ENCODE assay signal across 8 mouse cellular contexts in the genomic region with DNA sequence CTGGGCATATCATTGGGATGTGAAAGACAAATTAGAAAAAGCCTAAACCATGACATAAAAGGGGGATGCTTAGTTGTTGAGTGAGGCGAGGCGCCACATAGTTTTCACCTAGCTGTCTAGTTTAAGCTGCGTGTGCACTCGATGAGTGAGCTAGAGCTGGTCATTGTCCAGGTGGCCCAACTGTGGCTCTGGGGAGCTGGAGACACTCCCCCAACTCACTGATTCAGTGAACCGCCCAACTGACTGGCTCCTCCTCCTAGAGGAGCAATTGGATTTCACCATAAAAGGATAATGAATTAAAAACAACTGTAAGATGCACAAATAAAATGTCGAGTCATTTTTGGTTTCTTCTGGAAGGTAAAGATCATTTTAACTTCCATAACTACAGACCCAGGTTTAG. TPM values are rescaled to one million over a fixed set of nuclear protein-coding genes. Genes with fewer than 3 reads are reported as not detected.
DNase-seq lines count a peak whose midpoint lies in the region; ATAC-seq lines count a peak whose summit lies in the region.

No protein-coding gene starts in this region.

- H3K9ac ChIP-seq in kidney, embryonic 16.5 days (replicated peaks; ENCODE audit: low read length): no peak overlapping the region; the same call in 1 of the 2 replicates
- H3K9ac ChIP-seq in heart, embryonic 14.5 days (ENCODE audit: low read length): peak overlapping the region; percentile 85; the same call in 1 of the 2 replicates

- DNase-seq in kidney, adult 11 months: no peak
- peak; percentile 64 for DNase-seq in adipocyte (ENCODE audit: low spot score)
- DNase-seq in gastrocnemius, adult 18-20 months (ENCODE audit: low spot score): no peak
- DNase-seq in gastrocnemius, postnatal 4 days (ENCODE audit: low spot score in 2 of 2): no peak
- DNase-seq in left cerebral cortex, postnatal 14 days (ENCODE audit: low spot score in 2 of 2): no peak

- H3K4me1 ChIP-seq in kidney, embryonic 16.5 days (ENCODE audit: insufficient read depth, low read length): peaks cover 13% of the 10 kb centered on the region
- H3K4me1 ChIP-seq in heart, embryonic 14.5 days (ENCODE audit: control insufficient read depth in 2 of 2, insufficient read depth in 2 of 2, low read length in 2 of 2): peaks cover 7 to 36% of the 10 kb centered on the region in 2 experiments

- peak overlapping the region; percentile 92 for H3K4me2 ChIP-seq in kidney, embryonic 16.5 days (replicated peaks; ENCODE audit: low read depth, low read length)
- H3K4me2 ChIP-seq in heart, embryonic 14.5 days (ENCODE audit: low read length): peak overlapping the region; percentile 96

- intact Hi-C loops in left cerebral cortex, postnatal 14 days (cut with DNase I): no loop called here

- H3K36me3 ChIP-seq in kidney, embryonic 16.5 days (ENCODE audit: insufficient read depth, low read length): no peaks in the 10 kb centered on the region
- no peaks in the 10 kb centered on the region for H3K36me3 ChIP-seq in heart, embryonic 14.5 days (ENCODE audit: control insufficient read depth, insufficient read depth, low read length)

- no peak overlapping the region for H3K27ac ChIP-seq in kidney, embryonic 16.5 days (ENCODE audit: low read length)
- no peak overlapping the region for H3K27ac ChIP-seq in heart, embryonic 14.5 days (replicated peaks in 1 of 2; ENCODE audit: control insufficient read depth in 1 of 2, insufficient read depth in 1 of 2, low read depth in 2 of 2, low read length in 2 of 2)

- H3K4me3 ChIP-seq in kidney, embryonic 16.5 days (ENCODE audit: low read length): peak overlapping the region; percentile 91; the same call in 1 of the 2 replicates
- peak overlapping the region in 1 of 2 experiments; percentile 69; a peak in 1 of 4 replicates for H3K4me3 ChIP-seq in heart, embryonic 14.5 days (ENCODE audit: control insufficient read depth in 1 of 2, insufficient read depth in 1 of 2, low read depth in 1 of 2, low read length in 2 of 2)

- no peaks in the 10 kb centered on the region for H3K27me3 ChIP-seq in kidney, embryonic 16.5 days (ENCODE audit: insufficient read depth, low read length)
- H3K27me3 ChIP-seq in heart, embryonic 14.5 days (ENCODE audit: control insufficient read depth, insufficient read depth, low read length): no peaks in the 10 kb centered on the region

- ATAC-seq in kidney, embryonic 16.5 days (ENCODE audit: low FRiP score, low TSS enrichment): no peak
- ATAC-seq in heart, embryonic 14.5 days (ENCODE audit: insufficient number of reproducible peaks, insufficient read depth, low FRiP score, low read depth): no peak
- ATAC-seq in megakaryocyte progenitor cell, adult 5-6 weeks (replicated peaks; ENCODE audit: poor library complexity): 0 out of 2 replicates have a peak, but pooled peaks have one; percentile 5

- no peaks in the 10 kb centered on the region for H3K9me3 ChIP-seq in kidney, embryonic 16.5 days (ENCODE audit: low read length)
- H3K9me3 ChIP-seq in heart, embryonic 14.5 days (ENCODE audit: control insufficient read depth, low read length): no peaks in the 10 kb centered on the region

- WGBS in kidney, embryonic 16.5 days: 41% methylated on average over 6 of the region's 6 CpGs
- WGBS in heart, embryonic 14.5 days: 52% methylated on average over 6 of the region's 6 CpGs

RNA-seq across cellular contexts. Expression of gene Prepl, which starts 1.0 kb away (rescaled TPM):
- polyA plus RNA-seq in kidney, embryonic 16.5 days (2015; fragmentation: Nextera tagmentation; extraction: Ambion mirVana): 33.0 and 36.5 TPM in 2 replicates
- 31.5 and 33.1 TPM in 2 replicates for polyA plus RNA-seq in heart, embryonic 14.5 days (2014; fragmentation: Nextera tagmentation; extraction: Ambion mirVana)
- 29.0 and 36.8 TPM in 2 replicates for total RNA-seq in megakaryocyte progenitor cell, adult 5-6 weeks (2015)
- total RNA-seq in megakaryocyte progenitor cell, adult 5-6 weeks (2017): 24.9 and 30.2 TPM in 2 replicates
- 10 to 100 TPM; 18.3 to 20.8 TPM for total RNA-seq in gastrocnemius, adult 18-20 months (2021)
- 100 to 1,000 TPM; 179 to 185 TPM for total RNA-seq in gastrocnemius, postnatal 4 days (2021)
- total RNA-seq in left cerebral cortex, postnatal 14 days (2021): 100 to 1,000 TPM; 331 to 342 TPM

RNA-seq across cellular contexts. Expression of gene Camkmt, which starts 1.3 kb away (rescaled TPM):
- polyA plus RNA-seq in kidney, embryonic 16.5 days (2015; fragmentation: Nextera tagmentation; extraction: Ambion mirVana): 14.9 and 15.2 TPM in 2 replicates
- polyA plus RNA-seq in heart, embryonic 14.5 days (2014; fragmentation: Nextera tagmentation; extraction: Ambion mirVana): 6.3 and 8.2 TPM in 2 replicates
- 5.3 and 5.9 TPM in 2 replicates for total RNA-seq in megakaryocyte progenitor cell, adult 5-6 weeks (2015)
- 2.1 and 4.0 TPM in 2 replicates for total RNA-seq in megakaryocyte progenitor cell, adult 5-6 weeks (2017)
- 1 to 10 TPM in 1 of 2 experiments, under 1 TPM in 1; 0.57 to 1.2 TPM for total RNA-seq in gastrocnemius, adult 18-20 months (2021)
- total RNA-seq in gastrocnemius, postnatal 4 days (2021): 1 to 10 TPM; 4.8 to 5.2 TPM
- total RNA-seq in left cerebral cortex, postnatal 14 days (2021): 10 to 100 TPM; 11.0 to 11.6 TPM

Comparison
In these comparisons a context has a peak if more than half of its experiments do, and no peak if none do; other contexts are left out.
1. RNA of gene Prepl, which starts 1.0 kb away (total RNA-seq): 331 to 342 TPM in left cerebral cortex, postnatal 14 days and 179 to 185 TPM in gastrocnemius, postnatal 4 days; 24.9 to 36.8 TPM in megakaryocyte progenitor cell, adult 5-6 weeks and 18.3 to 20.8 TPM in gastrocnemius, adult 18-20 months; every median in the first group is over 4 times any median in the second.